Mouse (Mus musculus) hindbrain, embryonic 14.5 days (tissue): Measurements from ENCODE around the gene Trpd52l3. TPM values are rescaled to one million over a fixed set of nuclear protein-coding genes. Genes with fewer than 3 reads are reported as not detected.

ENCODE experiments used
- ATAC-seq: fragments of 200-750 bp; cut with Nextera tagmentation; 2 replicates; pipeline ENCODE4 v1.8.0; 2017; ENCODE audit warnings: moderate number of reproducible peaks, mild to moderate bottlenecking, moderate TSS enrichment, moderate library complexity; ENCODE audit not compliant: low FRiP score
- DNase-seq: peaks from one replicate; pipeline ENCODE4 v3.0.0-alpha.2; 2015; ENCODE audit warnings: low spot score
- H3K27ac ChIP-seq: fragments of 300-500 bp; sonication (generic); 2 replicates; pipeline ENCODE4 v1.5.1; 2014; ENCODE audit warnings: mild to moderate bottlenecking, moderate library complexity
- H3K27me3 ChIP-seq: fragments of 300-500 bp; sonication (generic); 2 replicates; pipeline ENCODE4 v1.6.1; 2014; ENCODE audit warnings: mild to moderate bottlenecking, low read length, mixed read lengths; ENCODE audit not compliant: control insufficient read depth, insufficient read depth
- H3K36me3 ChIP-seq: fragments of 300-500 bp; sonication (generic); replicated peaks from 2 replicates; pipeline ENCODE4 v1.6.1; 2014; ENCODE audit not compliant: control insufficient read depth, insufficient read depth
- H3K4me1 ChIP-seq: fragments of 300-500 bp; sonication (generic); replicated peaks from 2 replicates; pipeline ENCODE4 v1.6.1; 2014; ENCODE audit warnings: antibody characterized with exemption, low read length, mixed read lengths; ENCODE audit not compliant: control insufficient read depth, insufficient read depth
- H3K4me2 ChIP-seq: fragments of 300-500 bp; sonication (generic); replicated peaks from 2 replicates; pipeline ENCODE4 v1.6.1; 2014; ENCODE audit warnings: mild to moderate bottlenecking, moderate library complexity
- H3K4me3 ChIP-seq: fragments of 300-500 bp; sonication (generic); replicated peaks from 2 replicates; pipeline ENCODE4 v1.5.1; 2014; ENCODE audit warnings: mild to moderate bottlenecking, low read length
- H3K9ac ChIP-seq: fragments of 300-500 bp; sonication (generic); 2 replicates; pipeline ENCODE4 v1.6.1; 2014
- H3K9me3 ChIP-seq: fragments of 300-500 bp; sonication (generic); 2 replicates; pipeline ENCODE4 v1.6.1; 2016; ENCODE audit warnings: low read length; ENCODE audit not compliant: control insufficient read depth
- WGBS: fragments of 180-500 bp; shearing (Covaris S2); extraction: QIAGEN DNeasy Blood & Tissue Kit; methylation state at CpG from one replicate; pipeline ENCODE4 v1.1.7; 2014; 5-methylcytosine and 5-hydroxymethylcytosine counted together
- polyA plus RNA-seq: library from polyadenylated mRNA; unstranded; fragments of >200 nt; fragmentation: Nextera tagmentation; extraction: Ambion mirVana; gene quantifications from 2 replicates; pipeline ENCODE4 v1.2.1, GENCODE M21; 2014

The Trpd52l3 gene
- polyA plus RNA-seq, 1 experiment from 2014 or later = not detected

- H3K27me3 ChIP-seq = no peaks in the 10 kb centered on the region
- 77% methylated on average over 8 of the region's 8 CpGs for WGBS
- H3K4me2 ChIP-seq = no peak overlapping the region
- no peaks in the 10 kb centered on the region for H3K36me3 ChIP-seq
- H3K4me1 ChIP-seq = no peaks in the 10 kb centered on the region
- no peak overlapping the region for H3K9ac ChIP-seq
- no peak overlapping the region for H3K4me3 ChIP-seq
- no peaks in the 10 kb centered on the region for H3K9me3 ChIP-seq
- no peak for ATAC-seq
- H3K27ac ChIP-seq = no peak overlapping the region
- no peak for DNase-seq
These were observed 24.0 kb upstream of the Trpd52l3 start for GRCm38 (mm10) chr19:29979452-29980089.

- no peak overlapping the region for H3K4me3 ChIP-seq
- DNase-seq (no peak), ATAC-seq (no peak)
- no peaks in the 10 kb centered on the region for H3K27me3 ChIP-seq
- H3K36me3 ChIP-seq = no peaks in the 10 kb centered on the region
- no peaks in the 10 kb centered on the region for H3K9me3 ChIP-seq
- no peak overlapping the region for H3K4me2 ChIP-seq
- WGBS = 73% methylated on average over 16 of the region's 16 CpGs
- H3K27ac ChIP-seq = no peak overlapping the region
- H3K9ac ChIP-seq = no peak overlapping the region
- H3K4me1 ChIP-seq = no peaks in the 10 kb centered on the region
These were observed 19.2 kb upstream of the Trpd52l3 start for GRCm38 (mm10) chr19:29984208-29985005.

GRCm38 (mm10) chr19:29986464-29987091 lies 17.0 kb upstream of the Trpd52l3 start:
- Histone ChIP-seq H3K9ac (no peak overlapping the region), H3K9me3 (no peaks in the 10 kb centered on the region), H3K4me2 (no peak overlapping the region), H3K27ac (no peak overlapping the region), H3K36me3 (no peaks in the 10 kb centered on the region), H3K4me1 (no peaks in the 10 kb centered on the region), H3K4me3 (no peak overlapping the region), H3K27me3 (no peaks in the 10 kb centered on the region)
- WGBS = 84% methylated on average over 12 of the region's 12 CpGs
- no peak for ATAC-seq
- DNase-seq = no peak

GRCm38 (mm10) chr19:30000406-30001365 lies 2.9 kb upstream of the Trpd52l3 start:
- Histone ChIP-seq H3K4me2 (peak overlapping the region; percentile 20), H3K9ac (no peak overlapping the region), H3K27me3 (no peaks in the 10 kb centered on the region), H3K4me1 (no peaks in the 10 kb centered on the region), H3K27ac (0 out of 2 replicates have a peak overlapping the region, but pooled peaks have one; percentile 15), H3K36me3 (no peaks in the 10 kb centered on the region), H3K9me3 (peaks cover 4% of the 10 kb centered on the region; the same call in 1 of the 2 replicates), H3K4me3 (no peak overlapping the region)
- 32% methylated on average over 12 of the region's 12 CpGs for WGBS
- peak; percentile 32 for DNase-seq
- ATAC-seq = peak; percentile 77; the same call in 1 of the 2 replicates

GRCm38 (mm10) chr19:30001550-30001949 lies 2.0 kb upstream of the Trpd52l3 start:
- H3K27ac ChIP-seq = no peak overlapping the region
- H3K4me1 ChIP-seq = no peaks in the 10 kb centered on the region
- H3K9me3 ChIP-seq = peaks cover 4% of the 10 kb centered on the region; the same call in 1 of the 2 replicates
- H3K4me3 ChIP-seq = no peak overlapping the region
- no peaks in the 10 kb centered on the region for H3K27me3 ChIP-seq
- WGBS = 94% methylated on average over 6 of the region's 6 CpGs
- H3K4me2 ChIP-seq = no peak overlapping the region
- DNase-seq (no peak), ATAC-seq (no peak)
- no peak overlapping the region for H3K9ac ChIP-seq
- no peaks in the 10 kb centered on the region for H3K36me3 ChIP-seq

GRCm38 (mm10) chr19:30006371-30006770 lies 2.8 kb downstream of the Trpd52l3 start:
- no peak overlapping the region for H3K9ac ChIP-seq
- no peaks in the 10 kb centered on the region for H3K4me1 ChIP-seq
- no peak overlapping the region for H3K4me3 ChIP-seq
- no peaks in the 10 kb centered on the region for H3K9me3 ChIP-seq
- no peak overlapping the region for H3K4me2 ChIP-seq
- H3K27me3 ChIP-seq = no peaks in the 10 kb centered on the region
- WGBS = 72% methylated on average over 3 of the region's 3 CpGs
- DNase-seq (no peak), ATAC-seq (no peak)
- H3K27ac ChIP-seq = no peak overlapping the region
- no peaks in the 10 kb centered on the region for H3K36me3 ChIP-seq

- H3K4me2 ChIP-seq = no peak overlapping the region
- 85% methylated on average over 13 of the region's 13 CpGs for WGBS
These were observed 7.1 kb downstream of the Trpd52l3 start for GRCm38 (mm10) chr19:30010520-30011296.

GRCm38 (mm10) chr19:30014331-30014730 lies 10.7 kb downstream of the Trpd52l3 start:
- no peaks in the 10 kb centered on the region for H3K9me3 ChIP-seq
- ATAC-seq = no peak
- H3K4me1 ChIP-seq = no peaks in the 10 kb centered on the region
- no peaks in the 10 kb centered on the region for H3K36me3 ChIP-seq
- 92% methylated on average over 3 of the region's 3 CpGs for WGBS
- no peak overlapping the region for H3K9ac ChIP-seq
- no peak overlapping the region for H3K4me3 ChIP-seq
- DNase-seq = no peak
- H3K4me2 ChIP-seq = no peak overlapping the region
- H3K27me3 ChIP-seq = no peaks in the 10 kb centered on the region
- H3K27ac ChIP-seq = no peak overlapping the region

More at GRCm38 (mm10) chr19:30010520-30011296, 7.1 kb downstream of the Trpd52l3 start:
- H3K9me3 ChIP-seq = no peaks in the 10 kb centered on the region
- no peak for ATAC-seq
- no peaks in the 10 kb centered on the region for H3K4me1 ChIP-seq
- H3K9ac ChIP-seq = no peak overlapping the region
- no peak overlapping the region for H3K27ac ChIP-seq
- H3K36me3 ChIP-seq = no peaks in the 10 kb centered on the region
- no peak overlapping the region for H3K4me3 ChIP-seq
- DNase-seq = no peak
- H3K27me3 ChIP-seq = no peaks in the 10 kb centered on the region
